Mouse (Mus musculus) midbrain, embryonic 15.5 days (tissue): ENCODE results near the gene Gnas. TPM values are rescaled to one million over a fixed set of nuclear protein-coding genes. Genes with fewer than 3 reads are reported as not detected.
A peak's percentile ranks its signal among the peaks of the same experiment; 100 is the strongest.

Source experiments
- ATAC-seq: fragments of 200-750 bp; cut with Nextera tagmentation; replicated peaks from 2 replicates; pipeline ENCODE4 v1.8.0; 2017; ENCODE audit warnings: moderate TSS enrichment
- H3K27ac ChIP-seq: fragments of 300-500 bp; sonication (generic); 2 replicates; pipeline ENCODE4 v1.5.1; 2015; ENCODE audit warnings: mild to moderate bottlenecking, inconsistent platforms
- H3K27me3 ChIP-seq: fragments of 300-500 bp; sonication (generic); replicated peaks from 2 replicates; pipeline ENCODE4 v1.6.1; 2015; ENCODE audit warnings: inconsistent platforms
- H3K36me3 ChIP-seq: fragments of 300-500 bp; sonication (generic); replicated peaks from 2 replicates; pipeline ENCODE4 v1.6.1; 2015; ENCODE audit warnings: inconsistent platforms
- H3K4me1 ChIP-seq: fragments of 300-500 bp; sonication (generic); 2 replicates; pipeline ENCODE4 v1.6.1; 2015; ENCODE audit warnings: inconsistent platforms
- H3K4me2 ChIP-seq: fragments of 300-500 bp; sonication (generic); 2 replicates; pipeline ENCODE4 v1.6.1; 2015; ENCODE audit warnings: inconsistent platforms, mild to moderate bottlenecking, moderate library complexity
- H3K4me3 ChIP-seq: fragments of 300-500 bp; sonication (generic); 2 replicates; pipeline ENCODE4 v1.5.1; 2015; ENCODE audit warnings: mild to moderate bottlenecking, inconsistent platforms
- H3K9ac ChIP-seq: fragments of 300-500 bp; sonication (generic); 2 replicates; pipeline ENCODE4 v1.6.1; 2015; ENCODE audit warnings: mild to moderate bottlenecking, inconsistent platforms
- H3K9me3 ChIP-seq: fragments of 300-500 bp; sonication (generic); 2 replicates; pipeline ENCODE4 v1.6.1; 2016; ENCODE audit warnings: inconsistent platforms
- WGBS: fragments of 180-500 bp; shearing (Covaris S2); methylation state at CpG from one replicate; pipeline ENCODE4 v1.1.7; 2015; ENCODE audit warnings: mixed read lengths; 5-methylcytosine and 5-hydroxymethylcytosine counted together
- polyA plus RNA-seq: library from polyadenylated mRNA; unstranded; fragments of >200 nt; fragmentation: Nextera tagmentation; extraction: Ambion mirVana; gene quantifications from 2 replicates; pipeline ENCODE4 v1.2.1, GENCODE M21; 2015

The Gnas gene
- polyA plus RNA-seq, 1 experiment from 2014 or later, result 1,368 TPM

DNA sequence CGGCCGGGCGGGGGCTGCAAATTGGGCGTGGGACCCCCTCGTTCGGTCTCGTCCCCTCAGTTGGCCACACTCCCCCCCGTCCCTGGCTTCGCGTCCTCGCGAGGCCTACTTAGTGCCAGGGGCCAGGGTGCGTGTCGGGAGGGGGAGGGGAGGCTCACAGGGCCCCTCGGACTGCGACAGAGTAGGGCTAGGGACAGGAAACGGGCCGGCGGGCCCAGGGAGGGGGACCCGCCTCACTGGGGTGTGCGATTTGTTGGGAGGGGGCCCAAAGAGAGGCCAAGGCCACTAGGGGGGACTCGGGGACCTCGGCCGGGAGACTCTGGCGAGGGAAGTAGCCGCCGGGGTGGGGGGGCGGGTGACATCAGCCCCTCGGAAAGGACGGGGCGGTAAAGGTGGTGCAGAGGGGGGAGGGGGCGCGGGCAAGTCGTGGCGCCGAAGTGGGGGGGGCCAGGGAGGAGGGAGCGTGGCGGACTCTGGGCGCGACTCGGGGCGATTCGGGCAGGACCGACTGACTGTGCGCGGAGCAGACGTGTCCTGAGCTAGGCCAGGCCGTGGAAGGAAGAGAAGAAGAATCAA, 46.6 kb downstream of the Gnas start:
- no peaks in the 10 kb centered on the region for H3K36me3 ChIP-seq
- H3K4me2 ChIP-seq, result peak overlapping the region; percentile 69
- no peaks in the 10 kb centered on the region for H3K27me3 ChIP-seq
- peak overlapping the region; percentile 99 for H3K4me3 ChIP-seq
- H3K27ac ChIP-seq, result peak overlapping the region; percentile 96
- H3K9me3 ChIP-seq, result no peaks in the 10 kb centered on the region
- peak overlapping the region; percentile 93 for H3K9ac ChIP-seq
- H3K4me1 ChIP-seq, result peaks cover 55% of the 10 kb centered on the region
- peak; percentile 48 for ATAC-seq
- 1% methylated on average over 47 of the region's 48 CpGs for WGBS

DNA sequence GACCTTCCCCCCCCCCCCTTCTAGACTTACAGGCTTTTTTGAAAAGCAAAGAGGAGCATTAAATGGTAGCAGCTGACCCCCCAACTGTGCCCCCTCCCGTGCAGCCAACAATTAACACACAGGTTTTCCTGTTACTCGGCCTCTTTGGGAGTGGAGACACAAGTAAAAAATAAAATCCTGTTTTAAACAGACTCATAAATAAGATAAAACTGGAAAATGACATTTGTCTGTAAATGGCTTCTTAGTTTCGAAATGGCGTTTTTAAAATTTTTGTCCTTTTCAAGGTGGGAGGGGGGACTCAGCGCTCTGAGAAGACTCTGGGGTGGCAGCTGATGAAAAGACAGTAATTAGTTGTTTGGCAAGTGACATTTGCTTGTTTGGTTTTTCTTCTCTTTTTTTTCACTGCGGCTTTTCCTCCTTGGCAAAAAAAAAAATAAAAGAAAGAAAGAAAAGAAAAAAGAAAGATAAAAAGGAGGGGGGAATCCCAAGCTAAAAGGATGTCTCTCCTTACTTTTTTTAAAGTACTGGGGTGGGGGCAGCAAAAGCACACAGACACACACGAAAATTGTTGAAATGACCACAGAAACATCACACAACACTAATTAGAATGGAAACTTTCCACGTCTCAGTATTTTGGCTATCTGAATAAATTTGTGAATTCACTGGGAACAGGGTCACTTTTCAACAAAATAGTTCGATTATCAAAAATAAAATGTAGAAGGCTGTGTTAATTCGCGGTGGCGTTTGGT, 47.3 kb downstream of the Gnas start:
- Histone ChIP-seq H3K27ac (peak overlapping the region; percentile 96), H3K4me3 (peak overlapping the region; percentile 99), H3K36me3 (no peaks in the 10 kb centered on the region), H3K9me3 (no peaks in the 10 kb centered on the region), H3K27me3 (no peaks in the 10 kb centered on the region), H3K4me1 (peaks cover 63% of the 10 kb centered on the region), H3K4me2 (peak overlapping the region; percentile 69), H3K9ac (peak overlapping the region; percentile 93)
- ATAC-seq, result no peak
- WGBS, result 12% methylated on average over 12 of the region's 12 CpGs

DNA sequence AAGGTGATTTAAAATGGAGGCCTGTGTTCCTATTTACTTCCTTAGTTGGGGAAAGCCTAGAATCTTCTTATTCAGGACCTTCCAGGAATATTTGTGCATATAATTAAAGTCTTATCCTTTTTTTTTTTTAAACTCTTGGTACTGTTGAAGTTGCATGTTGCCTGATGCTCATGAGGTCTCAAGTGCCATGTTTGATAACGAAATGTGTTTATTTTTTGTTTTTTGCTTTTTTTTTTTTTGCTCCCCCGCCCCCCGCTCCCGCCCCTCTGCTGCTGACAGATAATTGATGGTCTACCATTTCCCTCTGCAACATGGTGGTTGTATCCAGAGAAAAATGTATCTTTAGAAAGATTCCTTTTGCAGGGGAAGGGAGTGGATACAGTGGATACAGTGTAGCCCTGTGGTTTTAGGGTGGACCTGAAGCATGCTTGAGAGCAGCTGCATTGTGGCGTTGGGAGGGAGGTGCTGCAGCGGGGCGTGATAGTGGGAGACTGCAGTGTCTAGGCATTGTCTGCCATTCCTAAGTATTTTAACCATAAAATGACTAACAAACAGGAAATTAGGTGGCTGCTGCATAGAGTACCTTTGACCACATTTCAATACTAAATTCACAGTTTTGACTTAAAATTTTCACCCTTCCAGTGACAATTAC, 49.2 kb downstream of the Gnas start:
- ATAC-seq, result no peak
- H3K4me2 ChIP-seq, result peak overlapping the region; percentile 69
- no peaks in the 10 kb centered on the region for H3K9me3 ChIP-seq
- peaks cover 67% of the 10 kb centered on the region for H3K4me1 ChIP-seq
- no peaks in the 10 kb centered on the region for H3K27me3 ChIP-seq
- H3K36me3 ChIP-seq, result no peaks in the 10 kb centered on the region
- 52% methylated on average over 7 of the region's 7 CpGs for WGBS
- no peak overlapping the region for H3K9ac ChIP-seq
- H3K27ac ChIP-seq, result no peak overlapping the region
- H3K4me3 ChIP-seq, result peak overlapping the region; percentile 99; the same call in 1 of the 2 replicates

DNA sequence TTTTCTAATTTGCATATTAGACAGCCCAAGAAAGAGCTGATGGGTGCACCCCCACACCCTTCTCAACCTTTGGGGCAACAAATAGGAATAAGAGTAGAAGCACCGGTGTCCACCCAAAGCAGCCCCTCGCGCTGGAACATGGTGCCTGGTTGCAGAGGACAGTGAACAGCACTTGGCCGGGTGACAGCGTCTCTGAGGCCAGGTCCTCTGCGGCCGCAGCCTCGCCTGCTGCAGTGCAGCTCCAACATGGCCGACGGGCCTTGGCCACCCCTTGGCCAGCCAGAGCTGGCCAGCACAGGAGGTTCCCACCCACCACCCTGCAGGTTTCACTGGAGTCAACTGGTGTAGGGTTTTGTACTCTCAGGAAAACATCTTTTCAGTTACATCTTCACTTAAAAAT, 50.3 kb downstream of the Gnas start:
- H3K4me1 ChIP-seq, result peaks cover 63% of the 10 kb centered on the region
- 0 out of 2 replicates have a peak overlapping the region, but pooled peaks have one; percentile 69 for H3K4me2 ChIP-seq
- H3K4me3 ChIP-seq, result no peak overlapping the region
- WGBS, result 82% methylated on average over 10 of the region's 10 CpGs
- no peak overlapping the region for H3K9ac ChIP-seq
- H3K27ac ChIP-seq, result no peak overlapping the region
- no peak for ATAC-seq
- H3K9me3 ChIP-seq, result no peaks in the 10 kb centered on the region
- H3K36me3 ChIP-seq, result no peaks in the 10 kb centered on the region
- H3K27me3 ChIP-seq, result no peaks in the 10 kb centered on the region

DNA sequence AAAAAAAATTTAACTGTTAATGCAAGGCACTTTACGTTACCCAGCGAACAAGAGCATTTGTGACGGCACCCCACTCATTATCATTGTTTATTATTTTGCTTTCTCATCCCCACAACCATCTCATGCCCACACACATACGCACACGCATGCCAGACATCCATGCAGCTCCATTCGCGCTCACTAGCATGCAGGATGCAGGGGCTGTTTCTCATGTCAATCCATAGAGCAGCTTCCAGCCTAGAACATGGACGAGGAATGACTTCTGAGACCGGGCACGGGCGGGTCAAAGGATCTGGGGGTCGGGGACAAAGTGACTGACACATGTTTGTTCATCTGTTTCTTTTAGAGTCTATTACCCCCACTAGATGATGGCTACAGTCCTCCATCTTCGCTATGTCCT, 53.2 kb downstream of the Gnas start:
- no peaks in the 10 kb centered on the region for H3K27me3 ChIP-seq
- no peaks in the 10 kb centered on the region for H3K36me3 ChIP-seq
- no peak overlapping the region for H3K27ac ChIP-seq
- H3K9me3 ChIP-seq, result no peaks in the 10 kb centered on the region
- H3K4me1 ChIP-seq, result peaks cover 53% of the 10 kb centered on the region
- WGBS, result 90% methylated on average over 13 of the region's 13 CpGs
- H3K4me3 ChIP-seq, result no peak overlapping the region
- H3K4me2 ChIP-seq, result no peak overlapping the region
- ATAC-seq, result no peak
- no peak overlapping the region for H3K9ac ChIP-seq

DNA sequence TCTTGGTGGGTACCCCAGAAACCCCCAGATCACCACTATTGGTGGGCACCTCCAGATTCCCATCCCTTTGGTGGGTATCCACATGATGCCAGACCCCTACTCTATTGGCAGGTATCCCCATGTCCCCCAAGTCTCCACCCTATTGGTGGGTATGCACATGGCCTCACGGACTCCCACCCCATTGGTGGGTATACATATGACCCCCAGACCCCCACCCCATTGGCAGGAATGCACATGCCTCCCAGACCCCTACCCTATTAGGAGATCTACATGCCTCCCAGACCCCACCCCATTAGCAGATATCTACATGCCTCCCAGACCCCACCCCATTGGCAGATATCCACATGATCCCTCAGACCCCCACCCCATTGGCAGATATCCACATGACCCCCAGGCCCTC, 55.6 kb downstream of the Gnas start:
- H3K4me1 ChIP-seq, result peaks cover 52% of the 10 kb centered on the region

DNA sequence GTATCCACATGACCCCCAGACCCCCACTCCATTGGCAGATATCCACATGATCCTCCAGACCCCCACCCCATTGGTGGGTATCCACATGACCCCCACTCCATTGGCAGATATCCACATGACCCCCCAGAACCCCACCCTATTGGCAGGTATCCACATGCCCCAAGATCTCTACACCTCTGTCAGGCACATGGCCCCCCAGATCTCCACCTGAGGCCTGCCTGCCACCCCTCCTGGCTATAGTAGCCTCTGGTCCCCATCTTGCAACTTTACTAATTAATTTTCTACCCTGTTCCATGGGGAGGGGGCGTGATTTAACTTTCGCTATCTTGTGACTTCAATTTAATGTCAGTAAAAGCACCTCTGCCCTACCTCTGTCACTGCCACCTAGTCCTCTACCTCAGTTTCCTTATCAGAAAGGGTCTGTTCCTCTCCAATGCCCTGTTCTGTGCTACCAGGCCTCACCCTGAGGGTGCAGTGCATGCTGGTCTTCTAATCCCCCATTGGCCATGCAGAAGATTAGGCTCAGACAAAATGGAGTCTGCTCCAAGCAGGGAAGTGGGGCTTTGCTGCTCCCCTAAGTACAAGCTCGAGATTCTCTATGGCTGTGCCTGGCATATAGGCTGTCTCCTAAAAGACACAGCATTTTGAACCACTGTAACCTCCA, 56.2 kb downstream of the Gnas start:
- no peak for ATAC-seq
- peaks cover 49% of the 10 kb centered on the region for H3K4me1 ChIP-seq
- no peaks in the 10 kb centered on the region for H3K9me3 ChIP-seq
- H3K27me3 ChIP-seq, result no peaks in the 10 kb centered on the region
- no peak overlapping the region for H3K27ac ChIP-seq
- no peak overlapping the region for H3K4me2 ChIP-seq
- H3K36me3 ChIP-seq, result peaks cover 8% of the 10 kb centered on the region
- 91% methylated on average over 3 of the region's 3 CpGs for WGBS
- no peak overlapping the region for H3K4me3 ChIP-seq
- no peak overlapping the region for H3K9ac ChIP-seq

More for the DNA sequence above, 55.6 kb downstream of the Gnas start:
- Histone ChIP-seq H3K4me2 (no peak overlapping the region), H3K9me3 (no peaks in the 10 kb centered on the region), H3K36me3 (peaks cover 1% of the 10 kb centered on the region; the same call in 1 of the 2 replicates), H3K4me3 (no peak overlapping the region), H3K27ac (no peak overlapping the region), H3K27me3 (no peaks in the 10 kb centered on the region), H3K9ac (no peak overlapping the region)
- ATAC-seq, result peak; percentile 25; the same call in 1 of the 2 replicates
- 100% methylated on average over 1 of the region's 1 CpGs for WGBS

DNA sequence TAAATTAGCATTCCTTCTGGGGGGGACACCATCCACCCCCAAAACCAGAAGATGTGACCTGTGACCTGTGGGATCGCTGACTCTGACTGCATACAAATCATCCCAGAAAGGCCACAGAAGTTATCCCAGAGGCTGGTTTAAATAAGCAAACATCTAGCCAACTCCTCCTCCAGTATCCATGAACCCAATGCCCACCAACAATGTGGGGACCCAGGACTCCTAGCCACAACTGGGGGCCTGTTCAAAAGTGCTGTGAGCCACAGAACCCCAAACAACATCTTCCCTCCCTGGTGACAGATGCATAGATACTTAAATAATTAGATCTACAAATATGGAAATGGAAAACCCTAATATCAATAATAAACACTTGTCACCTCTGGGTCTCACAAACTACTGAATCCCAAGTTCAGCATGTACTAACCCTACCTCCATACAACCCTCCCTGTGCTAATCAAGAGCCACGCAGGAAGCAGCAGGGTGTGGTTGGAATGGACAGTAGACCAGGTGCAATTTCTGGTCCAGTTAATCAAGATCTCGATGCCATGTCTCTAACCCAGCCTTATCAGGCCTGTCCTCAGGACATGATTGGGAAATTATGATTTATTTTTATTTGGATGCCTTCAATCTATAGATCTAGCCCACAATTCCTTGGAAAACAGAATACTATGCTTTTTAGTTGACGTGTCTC, 56.9 kb downstream of the Gnas start:
- H3K4me1 ChIP-seq, result peaks cover 42% of the 10 kb centered on the region

DNA sequence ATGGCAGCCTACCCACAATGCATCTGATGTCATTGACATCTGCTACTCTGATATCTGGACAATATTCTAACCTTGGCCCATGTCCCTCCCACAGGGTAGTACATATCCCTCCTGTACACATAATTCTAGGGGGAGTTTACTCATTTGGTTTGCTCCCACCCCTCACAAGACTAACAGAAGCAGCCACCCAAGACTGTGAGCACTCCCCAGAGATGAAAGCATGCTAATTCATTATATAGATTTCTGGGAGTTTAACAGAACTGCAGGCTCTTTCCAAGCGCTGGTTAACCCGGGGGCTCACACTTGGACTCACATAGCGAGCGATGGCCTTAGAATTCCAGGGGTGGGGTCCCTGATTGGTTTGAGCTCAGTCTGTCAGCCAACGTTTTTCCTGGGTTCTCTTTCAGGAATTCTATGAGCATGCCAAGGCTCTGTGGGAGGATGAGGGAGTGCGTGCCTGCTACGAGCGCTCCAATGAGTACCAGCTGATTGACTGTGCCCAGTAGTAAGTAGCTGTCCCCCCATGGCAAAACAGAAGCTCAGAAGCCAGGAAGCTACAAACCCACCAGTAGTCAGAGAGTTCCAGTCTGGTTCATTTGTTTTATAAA, 58.8 kb downstream of the Gnas start:
- ATAC-seq, result no peak

More for the DNA sequence above, 56.9 kb downstream of the Gnas start:
- ATAC-seq, result no peak
- H3K9me3 ChIP-seq, result no peaks in the 10 kb centered on the region
- no peak overlapping the region for H3K27ac ChIP-seq
- H3K4me3 ChIP-seq, result no peak overlapping the region
- H3K27me3 ChIP-seq, result no peaks in the 10 kb centered on the region
- 91% methylated on average over 4 of the region's 4 CpGs for WGBS
- no peak overlapping the region for H3K9ac ChIP-seq
- no peak overlapping the region for H3K4me2 ChIP-seq
- H3K36me3 ChIP-seq, result peaks cover 15% of the 10 kb centered on the region

DNA sequence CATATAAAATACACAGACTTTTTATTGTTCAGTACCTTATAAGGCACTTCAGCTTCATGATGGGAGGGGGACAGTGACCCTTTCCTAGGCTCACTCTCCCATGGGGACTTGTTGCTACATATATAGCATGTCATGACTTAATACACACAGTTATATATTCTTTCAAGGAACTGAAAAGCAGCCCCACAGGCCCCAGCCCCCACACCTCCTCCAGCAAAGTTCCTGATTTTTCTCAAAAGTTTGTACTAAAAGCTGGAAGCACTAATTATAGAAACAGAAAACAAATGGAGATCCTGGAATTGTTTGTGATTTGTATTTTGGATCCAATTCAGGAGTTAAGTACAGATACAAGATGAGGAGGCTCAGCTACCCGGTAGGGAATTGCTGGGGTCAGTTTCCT, 59.4 kb downstream of the Gnas start:
- H3K9ac ChIP-seq, result no peak overlapping the region
- 57% methylated on average over 1 of the region's 1 CpGs for WGBS
- ATAC-seq, result no peak
- no peaks in the 10 kb centered on the region for H3K9me3 ChIP-seq
- H3K4me3 ChIP-seq, result no peak overlapping the region
- H3K36me3 ChIP-seq, result peaks cover 28% of the 10 kb centered on the region
- peak overlapping the region; percentile 39 for H3K27ac ChIP-seq
- H3K4me1 ChIP-seq, result peaks cover 29% of the 10 kb centered on the region
- no peaks in the 10 kb centered on the region for H3K27me3 ChIP-seq
- peak overlapping the region; percentile 8 for H3K4me2 ChIP-seq

More for the DNA sequence above, 58.8 kb downstream of the Gnas start:
- Histone ChIP-seq H3K9ac (no peak overlapping the region), H3K27ac (peak overlapping the region; percentile 39), H3K9me3 (no peaks in the 10 kb centered on the region), H3K36me3 (peaks cover 28% of the 10 kb centered on the region), H3K27me3 (no peaks in the 10 kb centered on the region), H3K4me3 (no peak overlapping the region), H3K4me2 (no peak overlapping the region), H3K4me1 (peaks cover 32% of the 10 kb centered on the region)
- 66% methylated on average over 8 of the region's 8 CpGs for WGBS

DNA sequence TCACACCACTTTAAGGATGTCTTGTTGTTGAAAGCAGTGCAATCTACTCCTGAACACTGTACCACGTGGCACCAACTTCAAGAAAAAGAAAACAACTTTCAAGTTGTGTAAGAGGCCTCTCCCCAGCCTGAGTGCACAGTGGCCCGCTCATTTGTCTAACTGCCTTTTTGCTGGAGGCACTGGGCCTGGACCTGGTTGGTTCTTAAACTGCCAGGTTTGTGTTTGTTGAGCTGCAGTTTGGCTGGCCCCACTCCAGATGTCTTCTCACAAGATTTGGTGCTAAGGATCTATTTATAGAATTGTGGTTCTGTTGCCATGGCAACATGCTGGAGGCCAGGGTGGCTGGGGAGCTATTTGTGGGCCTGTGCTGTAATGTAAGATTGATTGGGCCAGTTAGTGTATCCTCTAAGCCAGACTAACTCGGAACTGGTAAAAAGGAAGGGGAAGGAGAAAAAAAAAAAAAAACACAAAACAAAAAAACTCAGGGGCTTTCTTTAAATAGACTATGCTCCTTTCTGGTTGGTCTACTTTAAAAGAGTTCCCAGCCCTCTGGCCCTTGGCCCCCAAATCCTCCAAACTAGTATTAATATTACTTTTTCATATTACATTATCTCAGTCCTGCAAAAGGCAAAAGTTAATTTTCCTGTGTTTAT, 60.0 kb downstream of the Gnas start:
- peak overlapping the region; percentile 39 for H3K27ac ChIP-seq
- no peaks in the 10 kb centered on the region for H3K9me3 ChIP-seq
- no peaks in the 10 kb centered on the region for H3K27me3 ChIP-seq
- 32% methylated on average over 3 of the region's 3 CpGs for whole genome bisulfite sequencing
- peaks cover 27% of the 10 kb centered on the region for H3K4me1 ChIP-seq
- peak; percentile 53 for ATAC-seq
- peak overlapping the region; percentile 8 for H3K4me2 ChIP-seq
- H3K9ac ChIP-seq, result no peak overlapping the region
- H3K36me3 ChIP-seq, result peaks cover 28% of the 10 kb centered on the region
- no peak overlapping the region for H3K4me3 ChIP-seq
